Mouse (Mus musculus): ENCODE measurements at regions not wholly inside any gene's neighbourhood (a gene's known extent, or its start where the extent isn't known, plus 50 kb on each side); places are given as distances from the start of the nearest gene placed in this dataset.

- no peak for TF ChIP-seq CTCF (conservative IDR thresholded peaks at IDR 0.05 in 1 of 2, IDR thresholded peaks at IDR 0.05 in 1 of 2; ENCODE audit: low read depth in 2 of 2, low read length in 2 of 2)
- TF ChIP-seq ZC3H11A (IDR thresholded peaks at IDR 0.05; ENCODE audit: low read depth, low read length) = no peak
- no peak for TF ChIP-seq POLR2A (IDR thresholded peaks at IDR 0.05; ENCODE audit: low read depth, low read length)
- no peak for TF ChIP-seq USF1 (IDR thresholded peaks at IDR 0.05; ENCODE audit: low read depth, low read length)
- no peak for TF ChIP-seq MEF2A (IDR thresholded peaks at IDR 0.05; ENCODE audit: borderline replicate concordance, low read depth, low read length)
- no peak for TF ChIP-seq JUND (conservative IDR thresholded peaks at IDR 0.05; ENCODE audit: low read depth, low read length)
- no peak for TF ChIP-seq RAD21 (IDR thresholded peaks at IDR 0.05; ENCODE audit: low read depth, low read length)
- TF ChIP-seq EP300 (IDR thresholded peaks at IDR 0.05; ENCODE audit: low read length) = no peak
- TF ChIP-seq ZNF384 (IDR thresholded peaks at IDR 0.05; ENCODE audit: low read depth, low read length) = no peak
- no peak for TF ChIP-seq ETS1 (conservative IDR thresholded peaks at IDR 0.05; ENCODE audit: low read depth, low read length)
- no peak for TF ChIP-seq BHLHE40 (IDR thresholded peaks at IDR 0.05; ENCODE audit: low read depth, low read length)
- no peak for TF ChIP-seq E2F4 (IDR thresholded peaks at IDR 0.05; ENCODE audit: insufficient replicate concordance, low read depth, low read length)
- no peak for TF ChIP-seq ELF1 (IDR thresholded peaks at IDR 0.05; ENCODE audit: low read depth, low read length)
- no peak for TF ChIP-seq POLR2AphosphoS2 (IDR thresholded peaks at IDR 0.05; ENCODE audit: low read depth, low read length)
These were observed 197.8 kb downstream of the Wdr11 start for GRCm38 (mm10) chr7:129789461-129789860.

Data from CH12.LX (cell line).